Mouse (Mus musculus) naive thymus-derived CD4-positive, alpha-beta T cell, adult 2 months (primary cell): ENCODE data around the gene Agrp.
"Not testable (repeated sequence)": the region's sequence is repeated elsewhere in the genome, so short reads cannot be mapped to it uniquely, and the experiment has no call there.

Source experiments
- DNase-seq: peaks from one replicate; pipeline ENCODE4 v3.0.0-alpha.2; 2011; ENCODE audit warnings: low read depth

The Agrp gene

DNA sequence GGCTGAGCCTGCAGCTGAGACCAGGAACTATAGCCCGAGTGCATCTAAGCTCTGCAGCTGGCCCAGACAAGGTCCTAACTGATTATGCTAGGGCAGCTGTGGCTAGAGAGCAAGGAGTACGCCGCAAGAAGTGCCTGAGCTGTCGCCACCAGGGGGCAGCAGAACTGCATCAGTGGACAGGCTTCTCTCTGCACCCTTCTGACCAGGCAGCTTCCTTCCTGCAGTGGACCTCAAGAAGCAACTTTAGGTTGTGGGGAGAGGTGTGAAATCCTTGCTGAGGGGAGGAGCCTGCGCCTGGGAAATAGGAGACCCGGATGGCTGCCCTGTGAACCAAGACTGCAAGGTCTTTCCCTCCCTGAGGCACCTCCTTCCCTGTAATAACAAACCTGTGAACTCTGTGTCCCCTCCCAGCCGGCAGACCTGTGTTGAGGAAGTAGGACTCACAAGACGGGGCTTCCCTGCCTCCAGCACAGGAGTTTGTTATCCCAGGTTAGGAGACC, 14.7 kb downstream of the Agrp start:
- DNase-seq: peak; percentile 96

DNA sequence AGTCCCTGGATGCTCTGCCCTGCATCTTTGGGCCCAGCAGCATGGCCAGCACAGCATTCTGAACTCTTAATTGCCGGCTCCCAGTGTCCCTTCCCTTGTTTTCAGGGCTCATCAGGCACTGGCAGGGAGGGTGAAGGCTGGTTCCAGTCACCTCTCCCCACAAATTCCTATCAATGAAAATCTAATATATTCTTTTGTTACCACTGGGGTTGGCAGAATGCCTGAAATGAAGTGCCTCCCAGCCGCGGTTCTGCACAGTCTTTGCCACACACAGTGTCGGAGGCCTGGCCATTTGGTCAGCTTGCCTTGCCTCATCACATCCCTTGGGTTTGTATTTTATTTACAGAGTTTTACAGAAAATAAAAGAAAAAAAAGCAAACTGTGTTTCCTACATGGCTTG, 15.4 kb downstream of the Agrp start:
- DNase-seq: no peak

DNA sequence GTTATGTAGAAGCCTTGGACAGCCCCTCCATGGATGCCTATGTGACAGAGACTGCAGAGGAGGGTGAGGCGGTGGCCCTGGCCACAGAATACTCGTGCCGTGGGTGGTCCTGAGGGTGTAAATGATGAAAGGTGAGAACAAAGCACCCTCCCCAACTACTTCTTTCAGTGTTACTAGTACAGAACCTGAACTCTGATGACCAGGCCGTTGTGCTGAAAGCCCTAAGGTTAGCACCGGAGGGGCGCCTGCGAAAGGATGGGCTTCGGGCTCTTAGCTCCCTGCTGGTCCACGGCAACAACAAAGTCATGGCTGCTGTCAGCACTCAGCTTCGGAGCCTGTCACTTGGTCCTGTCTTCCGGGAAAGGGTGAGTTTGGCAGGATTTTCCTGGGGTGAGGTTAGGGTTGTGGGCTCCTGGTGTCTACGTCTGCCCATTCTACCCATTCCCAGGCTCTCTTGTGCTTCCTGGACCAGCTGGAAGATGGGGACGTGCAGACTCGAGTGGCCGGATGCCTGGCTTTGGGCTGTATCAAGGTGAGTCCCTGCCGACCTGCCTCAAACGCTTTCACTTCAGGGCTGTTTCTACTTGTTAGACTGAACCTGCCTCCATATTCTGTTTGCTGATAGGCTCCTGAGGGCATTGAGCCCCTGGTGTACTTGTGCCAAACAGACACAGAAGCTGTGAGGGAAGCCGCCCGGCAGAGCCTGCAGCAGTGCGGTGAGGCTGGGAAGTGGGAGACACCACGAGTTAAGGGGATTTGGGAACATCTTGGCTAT, 16.1 kb downstream of the Agrp start:
- DNase-seq: no peak

DNA sequence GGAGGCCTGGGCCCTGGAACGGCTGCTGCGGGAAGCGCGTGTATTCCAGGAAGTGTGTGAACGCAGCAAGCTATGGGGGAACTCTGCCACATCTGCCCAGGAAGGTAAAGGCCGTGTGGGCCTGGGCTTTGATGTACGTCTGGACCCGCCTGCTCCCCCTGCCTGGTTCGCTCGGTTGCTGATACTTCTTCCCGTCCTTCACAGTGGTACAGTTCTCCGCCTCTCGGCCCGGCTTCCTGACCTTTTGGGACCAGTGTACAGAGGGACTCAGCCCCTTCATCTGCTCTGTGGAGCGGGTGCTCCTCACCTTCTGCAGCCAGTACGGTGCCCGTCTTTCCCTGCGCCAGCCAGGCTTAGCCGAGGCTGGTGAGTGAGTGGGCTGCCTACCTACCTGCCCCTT, 17.0 kb downstream of the Agrp start:
- DNase-seq: no peak

DNA sequence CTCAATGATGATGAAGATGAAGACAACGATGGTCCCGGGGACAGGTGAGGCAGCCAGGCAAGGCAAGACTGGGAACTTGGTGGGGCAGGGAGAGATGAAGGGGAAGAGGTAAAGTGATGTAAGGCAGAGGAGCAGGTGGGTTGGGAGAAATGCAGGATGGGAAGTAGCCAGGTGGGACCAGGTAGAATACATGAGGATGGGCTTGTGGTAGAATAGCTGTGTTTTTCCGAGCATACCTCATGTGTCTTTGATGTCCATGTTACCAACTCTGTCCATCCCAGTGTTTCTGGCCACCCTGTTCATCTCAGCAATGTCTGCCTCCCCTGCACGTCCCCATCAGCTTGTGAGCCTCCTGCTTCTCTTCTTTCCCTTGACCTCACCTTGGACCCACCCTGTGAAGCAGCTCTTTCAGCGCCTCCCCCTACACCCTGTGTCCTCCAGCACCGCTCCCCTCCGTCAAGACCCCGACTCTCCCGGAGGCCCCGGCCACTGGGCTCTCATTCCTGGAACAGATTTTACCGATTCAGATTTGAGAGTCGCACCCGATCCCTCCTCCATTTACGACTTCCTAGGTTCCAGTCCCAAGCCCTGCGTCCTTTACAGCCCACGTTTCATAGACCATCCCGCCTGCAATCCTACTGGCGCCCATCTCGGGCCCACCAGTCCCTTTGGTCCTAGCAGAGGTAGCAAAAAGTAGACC, 18.2 kb downstream of the Agrp start:
- no peak for DNase-seq

DNA sequence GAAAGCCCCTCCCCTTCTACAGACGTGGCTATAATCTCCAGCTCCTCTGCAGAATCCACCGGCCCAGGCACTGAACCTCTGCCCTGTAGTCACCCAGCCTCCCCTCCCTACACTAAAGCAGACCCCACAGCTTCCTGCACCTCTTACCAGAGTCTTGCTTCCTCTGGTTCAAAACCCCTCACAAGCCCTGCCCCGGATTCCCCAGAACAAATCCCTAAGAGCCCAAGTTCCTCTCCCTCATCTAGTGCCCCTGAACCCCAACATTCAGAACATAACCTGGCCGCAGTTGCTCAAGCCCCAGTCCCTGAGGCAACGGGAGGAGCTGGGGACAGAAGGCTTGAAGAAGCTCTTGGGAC, 18.9 kb downstream of the Agrp start:
- no peak for DNase-seq

DNA sequence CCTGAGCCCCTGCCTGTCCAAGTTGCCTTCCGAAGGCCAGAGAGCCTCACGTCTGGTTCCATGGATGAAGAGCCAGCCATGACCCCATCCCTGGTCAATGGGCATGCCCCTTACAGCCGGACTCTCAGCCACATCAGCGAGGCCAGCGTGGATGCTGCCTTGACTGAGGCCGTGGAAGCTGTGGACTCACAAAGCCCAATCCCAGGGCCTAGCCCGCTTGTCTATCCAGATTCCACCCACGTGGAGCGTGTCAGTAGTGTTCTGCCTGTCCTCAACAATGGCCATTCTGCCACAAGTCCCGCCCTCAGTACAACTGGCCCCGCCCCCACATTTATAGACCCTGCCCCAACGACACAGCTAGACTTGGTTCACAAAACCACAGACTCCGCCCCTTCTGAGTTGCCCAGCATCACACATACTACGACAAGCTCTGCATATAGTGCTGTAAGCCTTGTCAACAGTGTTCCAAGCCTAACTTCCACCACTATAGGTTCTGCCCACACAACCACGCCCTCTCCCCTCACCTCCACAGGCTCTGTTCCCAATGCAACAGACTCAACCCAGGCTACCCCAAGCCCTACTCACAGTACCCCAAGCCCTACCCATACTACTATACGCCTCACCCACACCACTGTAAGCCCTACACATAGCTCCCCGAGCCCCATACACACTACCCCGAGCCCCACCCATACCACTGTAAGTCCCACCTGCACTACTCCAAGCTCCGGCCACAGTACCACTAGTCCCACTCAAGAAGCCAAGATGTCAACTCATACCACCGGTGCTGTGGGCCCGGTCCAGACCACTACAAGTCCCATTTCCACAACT, 19.5 kb downstream of the Agrp start:
- DNase-seq: no peak

DNA sequence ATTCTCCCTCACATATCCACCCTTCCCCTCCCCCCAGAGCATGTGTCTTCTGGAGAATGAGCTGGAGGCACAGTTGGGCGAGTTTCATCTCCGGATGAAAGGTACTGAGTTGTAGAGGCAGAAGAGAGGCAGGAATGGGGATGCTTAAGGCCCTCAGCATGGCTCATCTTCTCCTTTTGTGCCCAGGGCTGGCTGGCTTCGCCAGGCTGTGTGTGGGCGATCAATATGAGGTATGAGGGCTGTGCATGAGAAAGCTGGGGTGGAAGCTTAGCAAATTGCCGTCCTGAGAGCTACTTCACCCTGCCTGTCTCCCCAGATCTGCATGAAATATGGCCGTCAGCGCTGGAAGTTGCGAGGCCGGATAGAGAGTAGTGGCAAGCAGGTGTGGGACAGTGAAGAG, 21.3 kb downstream of the Agrp start:
- no peak for DNase-seq

DNA sequence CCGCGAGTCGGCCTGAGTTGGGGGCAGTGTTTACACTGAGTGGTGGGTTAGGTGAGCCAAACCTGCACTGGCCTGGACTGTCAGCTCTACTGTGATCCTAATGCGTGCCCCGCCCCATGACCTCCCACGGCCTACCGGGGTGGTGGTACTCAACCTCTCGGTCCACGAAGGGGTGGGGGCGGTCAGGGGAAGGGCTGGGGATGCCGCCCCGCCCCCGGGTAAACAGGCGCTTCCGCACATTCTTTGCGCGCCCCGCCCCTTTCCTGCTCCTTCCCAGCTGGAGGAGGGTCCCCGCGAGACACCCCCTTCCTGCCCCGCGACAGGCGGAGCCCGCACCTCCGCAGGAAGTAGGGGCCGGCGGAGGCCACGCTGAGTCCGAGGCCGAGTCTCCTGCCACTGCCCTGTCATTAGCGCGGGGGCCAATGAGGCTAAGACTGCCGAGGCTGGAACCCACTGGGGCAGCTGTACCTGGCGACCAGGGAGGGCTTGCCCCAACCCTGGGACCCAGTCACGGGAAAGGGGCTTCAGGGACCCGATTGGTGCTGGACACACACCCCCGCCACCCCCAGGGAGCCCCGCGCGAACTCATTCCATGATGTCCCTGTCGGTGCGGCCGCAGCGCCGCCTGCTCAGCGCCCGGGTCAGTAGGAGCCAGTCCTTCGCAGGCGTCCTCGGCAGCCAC, 23.2 kb downstream of the Agrp start:
- peak; percentile 60 for DNase-seq

DNA sequence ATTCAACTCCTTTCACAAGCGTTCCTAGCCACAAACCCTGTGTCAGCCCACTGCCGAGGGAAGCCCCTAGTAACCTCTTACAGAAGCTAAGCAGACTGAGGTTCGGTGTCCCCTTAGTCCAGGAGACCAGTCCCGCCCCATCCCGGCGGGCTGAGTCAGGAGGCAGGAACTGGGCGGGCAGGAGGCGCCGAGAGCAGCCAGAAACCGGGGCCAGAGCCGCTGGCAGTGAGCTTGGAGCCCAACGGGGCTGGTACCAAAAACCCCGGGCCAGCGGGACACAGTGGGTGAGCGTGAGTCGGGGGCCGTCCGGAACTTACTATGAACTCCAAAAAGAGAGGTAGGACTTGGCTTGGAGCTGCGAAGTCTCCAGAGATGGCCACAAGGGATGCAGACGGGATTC, 24.2 kb downstream of the Agrp start:
- no peak for DNase-seq

DNA sequence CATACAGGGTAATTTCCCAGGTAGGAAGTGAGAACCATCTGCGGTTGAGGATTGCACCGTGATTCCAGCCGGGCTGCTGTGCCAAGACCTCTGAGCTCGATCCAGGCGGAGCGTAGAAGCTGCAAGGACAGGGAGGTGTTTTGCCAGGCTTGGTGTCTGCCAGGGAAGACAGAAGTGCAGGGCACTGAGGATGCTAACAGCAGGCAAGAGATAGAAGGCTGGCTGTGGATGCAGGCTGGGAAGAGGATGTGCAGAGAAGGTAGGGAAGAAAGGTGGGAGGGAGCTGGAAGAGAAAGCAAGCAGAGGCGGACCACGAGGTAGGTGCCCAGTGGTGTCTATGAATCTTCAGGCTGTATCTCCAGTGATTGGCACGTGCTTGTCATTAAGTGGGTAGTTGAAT, 25.4 kb downstream of the Agrp start:
- no peak for DNase-seq

DNA sequence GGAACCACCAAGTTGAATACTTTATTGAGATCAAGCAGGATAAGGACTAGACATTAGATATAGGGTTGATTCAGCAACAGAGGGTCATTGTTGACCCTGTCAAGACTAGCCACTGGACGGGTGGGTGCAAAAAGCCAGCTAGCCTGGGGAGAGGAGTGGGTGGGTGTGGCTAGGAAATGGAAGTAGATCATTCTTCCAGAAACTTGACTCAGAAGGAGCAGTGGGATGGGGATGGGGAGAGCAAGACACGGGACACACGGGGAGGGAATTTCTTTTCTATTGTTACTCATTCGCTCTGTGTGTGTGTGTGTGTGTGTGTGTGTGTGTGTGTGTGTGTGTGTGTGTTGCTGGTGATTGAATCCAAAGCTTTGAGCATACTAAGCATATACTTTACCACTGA, 27.4 kb downstream of the Agrp start:
- DNase-seq: no peak

DNA sequence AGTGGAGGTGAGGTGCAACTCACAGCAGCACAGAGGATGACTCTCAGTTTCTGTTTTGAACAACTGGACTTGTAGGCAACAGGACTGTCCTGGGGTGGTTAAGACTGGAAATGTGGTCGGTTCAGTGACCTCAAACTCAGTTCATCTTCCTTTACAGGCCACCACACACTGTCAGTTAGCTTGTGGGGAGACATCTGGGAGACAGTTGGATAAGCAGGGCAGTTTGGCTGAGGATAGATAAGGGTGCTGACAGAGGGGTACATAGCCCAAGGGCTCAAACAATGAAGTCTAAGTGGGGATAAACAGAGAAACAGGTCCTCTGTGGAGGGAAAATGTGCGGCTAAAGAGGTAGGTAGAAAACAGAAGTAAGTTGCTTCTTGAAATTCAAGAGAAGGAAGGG, 27.8 kb downstream of the Agrp start:
- no peak for DNase-seq

DNA sequence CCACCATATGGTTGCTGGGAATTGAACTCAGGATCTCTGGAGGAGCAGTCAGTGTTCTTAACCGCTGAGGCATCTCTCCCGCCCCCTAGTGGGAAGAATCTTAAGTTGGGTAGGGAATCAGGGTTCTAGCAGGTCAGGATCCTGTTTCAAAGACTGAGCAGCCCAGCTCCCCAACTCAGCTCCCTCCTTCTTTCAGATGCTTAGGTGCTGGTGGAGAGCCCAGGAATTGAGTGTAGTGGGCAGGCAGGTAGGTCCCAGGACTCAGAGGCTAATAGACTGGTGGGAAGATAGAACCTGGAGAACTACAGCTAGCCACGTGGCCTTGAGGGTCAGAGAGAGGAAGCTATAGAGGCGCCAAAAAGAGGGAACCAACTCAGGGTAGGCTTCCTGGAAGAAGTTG, 29.5 kb downstream of the Agrp start:
- DNase-seq: peak; percentile 73

DNA sequence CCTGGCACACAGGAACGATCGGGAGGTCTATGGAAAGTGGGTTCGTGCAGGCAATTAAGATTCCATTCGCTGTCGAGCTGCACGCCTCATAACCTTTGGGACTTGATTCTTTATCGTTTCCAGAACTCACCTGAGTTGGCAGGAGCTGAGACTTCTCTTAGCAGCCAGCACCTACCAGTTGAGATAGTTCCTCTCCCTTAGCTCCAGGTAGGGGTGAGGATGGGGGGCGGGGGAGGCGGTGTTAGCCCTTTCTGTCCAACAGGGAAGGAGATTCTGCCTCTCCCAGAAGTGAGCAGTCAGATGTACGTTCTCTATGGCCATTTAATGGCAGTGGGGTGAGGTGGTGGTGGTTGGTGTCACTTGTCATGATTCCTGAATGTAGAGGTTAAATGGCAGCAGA, 30.1 kb downstream of the Agrp start:
- DNase-seq: no peak

DNA sequence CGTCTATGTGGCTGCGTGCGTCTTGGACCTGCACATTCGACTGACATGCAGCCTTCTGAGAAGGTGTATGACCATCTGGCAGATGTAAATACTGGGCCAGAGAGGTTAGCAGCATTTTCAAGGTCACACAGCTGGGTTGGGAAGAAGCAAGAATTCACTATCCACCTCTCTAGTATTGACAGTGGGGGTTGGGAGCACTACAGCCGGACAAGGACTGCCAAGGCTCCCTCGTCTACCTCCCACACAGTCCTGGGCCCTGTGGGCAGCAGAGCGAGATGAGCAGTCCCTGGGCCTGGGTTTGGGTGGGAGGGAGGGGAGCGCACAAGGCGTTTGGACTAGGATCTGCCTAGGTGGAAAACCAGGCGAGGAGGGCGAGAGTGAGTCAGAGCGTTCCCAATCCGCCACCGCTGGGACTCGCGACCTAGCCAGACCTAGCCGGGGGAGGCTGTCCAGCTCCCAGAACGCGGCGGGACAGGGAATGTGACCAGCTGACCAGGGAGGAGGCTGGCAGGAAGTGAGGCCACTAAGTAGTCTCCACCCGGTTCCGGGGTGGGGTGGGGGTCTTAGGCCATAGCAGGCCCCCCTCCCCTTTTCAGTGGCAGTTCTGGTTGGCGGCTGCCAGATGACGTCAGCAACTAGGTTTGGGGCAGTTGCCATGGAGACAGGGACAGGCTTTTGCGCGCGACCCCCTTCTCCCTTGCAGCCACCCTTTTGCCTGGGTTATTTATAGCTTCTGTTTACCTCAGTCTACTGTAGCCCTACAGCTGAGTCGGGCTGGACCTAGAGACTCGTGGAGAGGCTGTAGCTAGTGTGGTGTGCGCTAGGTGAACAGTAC, 30.8 kb downstream of the Agrp start:
- DNase-seq: peak; percentile 78

DNA sequence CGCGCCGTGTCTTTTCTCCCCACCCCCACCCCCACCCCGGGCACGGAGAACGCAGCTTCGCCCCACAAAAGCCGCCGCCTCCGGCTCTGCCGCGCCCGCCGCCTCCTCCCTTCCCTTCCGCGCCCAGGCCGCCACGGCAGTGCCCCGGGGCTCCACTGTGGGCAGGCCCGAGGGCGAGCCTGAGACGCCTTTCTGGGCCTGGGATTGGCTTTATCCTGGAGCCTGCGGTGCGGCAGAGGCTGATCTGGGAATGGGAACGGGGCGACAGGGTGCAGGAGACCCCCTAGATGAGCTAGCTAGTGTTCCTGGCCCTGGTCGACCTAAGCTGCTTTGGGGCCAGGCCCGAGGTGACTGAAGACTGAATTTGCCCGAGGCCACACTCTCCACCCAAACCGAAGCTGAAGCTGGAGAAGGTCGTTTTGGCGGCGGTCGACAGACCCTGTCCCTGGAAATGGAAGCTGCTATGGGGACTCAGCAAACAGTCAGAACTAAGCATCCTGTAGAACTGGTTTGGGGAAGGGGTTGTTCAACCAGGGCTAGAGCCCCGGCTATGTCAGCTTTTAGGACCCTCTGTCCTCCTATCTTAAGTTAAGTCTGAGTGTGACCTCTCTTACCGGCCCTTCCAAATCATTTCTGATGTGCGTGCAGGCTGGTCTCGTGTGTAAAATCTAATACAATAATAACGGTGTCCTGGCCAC, 31.6 kb downstream of the Agrp start:
- DNase-seq: no peak

DNA sequence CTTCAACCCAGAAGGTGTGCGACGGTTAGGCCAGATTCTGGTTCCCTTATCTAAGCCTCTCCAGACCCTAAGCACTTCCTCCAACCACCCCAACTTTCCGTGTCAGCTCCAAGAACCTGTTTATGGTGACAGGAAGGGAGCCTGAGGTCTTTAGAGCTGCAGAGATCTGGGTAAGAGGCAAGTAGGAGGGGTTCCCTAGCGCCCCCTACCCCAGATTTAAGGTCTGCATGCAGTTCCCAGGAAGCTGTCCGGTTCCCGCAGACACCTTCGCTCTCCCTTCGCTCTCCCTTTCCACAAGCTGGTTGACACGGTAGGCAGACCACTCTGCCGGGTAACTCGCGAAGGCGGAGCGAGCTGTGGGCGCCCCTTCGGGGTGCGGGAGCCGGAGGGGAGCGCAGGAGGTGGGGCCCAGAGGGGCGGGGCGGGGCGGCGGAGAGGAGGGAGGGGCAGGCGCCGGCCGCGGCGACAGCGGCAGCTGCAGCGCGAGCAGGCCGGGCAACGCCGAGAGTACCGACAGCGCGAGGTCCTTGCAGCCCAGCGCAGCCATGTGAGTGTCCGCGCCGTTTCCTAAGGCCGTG, 32.3 kb downstream of the Agrp start, which contains the start of gene Ripor1:
TSS of gene Ripor1 (plus strand) at position 452 of the 578 bp plus-strand sequence.
- peak; percentile 91 for DNase-seq

DNA sequence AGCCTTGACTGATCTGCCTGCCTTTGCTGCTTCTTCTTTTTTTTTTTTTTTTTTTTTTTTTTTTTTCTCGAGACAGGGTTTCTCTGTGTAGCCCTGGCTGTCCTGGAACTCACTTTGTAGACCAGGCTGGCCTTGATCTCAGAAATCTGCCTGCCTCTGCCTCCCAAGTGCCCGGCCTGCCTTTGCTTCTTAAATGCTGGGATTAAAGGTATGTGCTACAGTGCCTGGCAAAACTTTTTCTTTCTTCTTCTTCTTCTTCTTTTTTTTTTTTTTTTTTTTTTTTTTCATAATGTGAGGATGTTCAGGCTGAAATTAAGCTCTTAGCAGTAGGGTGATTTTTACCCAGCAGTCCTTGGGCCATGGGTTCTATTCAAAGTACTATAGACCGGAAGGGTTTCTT, 34.7 kb downstream of the Agrp start:
- not testable (repeated sequence) for DNase-seq

DNA sequence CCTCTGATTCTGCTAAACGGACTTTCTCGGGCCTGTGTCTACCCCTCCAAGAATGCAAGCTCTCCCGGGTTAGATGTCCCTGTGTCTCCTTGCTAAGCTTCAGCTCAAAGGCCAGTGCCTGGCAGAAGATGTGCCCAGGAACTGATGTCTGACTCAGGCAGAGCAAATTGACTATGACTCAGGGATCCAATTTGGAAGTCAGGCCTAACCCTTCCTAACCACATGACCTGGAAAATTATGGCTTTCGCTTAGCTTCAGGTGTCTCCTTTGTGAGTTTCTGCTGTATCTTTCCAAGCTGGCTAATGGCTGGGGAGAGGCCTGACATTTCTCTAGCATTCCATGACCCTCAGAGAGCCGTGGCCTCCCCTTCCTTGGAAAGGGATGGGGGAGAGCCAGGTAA, 35.9 kb downstream of the Agrp start:
- DNase-seq: no peak
